9 mouse cellular contexts compared by ENCODE assay signal in the genomic region with DNA sequence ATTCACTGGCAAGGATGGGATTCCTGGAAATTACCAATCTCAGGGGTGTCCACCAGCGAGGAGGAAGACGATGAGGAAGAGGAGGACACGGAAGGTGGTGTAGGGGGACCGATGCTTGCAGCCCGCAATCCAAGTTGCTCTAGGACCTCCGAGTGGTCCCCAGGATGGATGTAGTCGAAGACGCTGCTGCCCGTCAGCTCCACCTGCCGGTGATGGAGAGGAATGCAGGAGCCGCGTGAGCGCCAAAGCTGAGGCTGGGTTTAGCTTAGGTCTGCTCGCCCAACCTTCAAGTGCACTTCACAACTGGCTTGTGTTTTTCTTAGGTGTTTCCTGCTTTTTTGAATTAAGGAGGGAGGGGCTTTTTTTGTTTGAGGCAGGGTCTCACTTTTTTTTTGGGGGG. TPM values are rescaled to one million over a fixed set of nuclear protein-coding genes. Genes with fewer than 3 reads are reported as not detected.
A peak's percentile ranks its signal among the peaks of the same experiment; 100 is the strongest.
DNase-seq lines count a peak whose midpoint lies in the region; ATAC-seq and TF ChIP-seq lines count a peak whose summit lies in the region.
"Had no signal": no experiment of that assay in that cellular context is flagged by ENCODE, and none has a peak within 500 bp of the region (broad histone marks: within the 10 kb centered on the region; RNA-seq: fewer than 3 reads in every experiment).

No protein-coding gene starts in this region.

- TF ChIP-seq EP300 in liver, postnatal 0 days (IDR thresholded peaks at IDR 0.05; ENCODE audit: low read depth): no peak

- TF ChIP-seq CTCF in cortical plate, adult 2 months (IDR thresholded peaks at IDR 0.05; ENCODE audit: extremely low read depth, insufficient read depth, low read length): peak; percentile 86
- TF ChIP-seq CTCF in liver, postnatal 0 days (IDR thresholded peaks at IDR 0.05; ENCODE audit: low read depth): peak; percentile 97
- TF ChIP-seq CTCF in testis, adult 2 months (IDR thresholded peaks at IDR 0.05; ENCODE audit: control insufficient read depth, insufficient read depth, insufficient replicate concordance, low read depth, low read length): peak; percentile 99

- WGBS in kidney, embryonic 14.5 days: 2% methylated on average over 14 of the region's 14 CpGs
- WGBS in liver, postnatal 0 days (ENCODE audit: insufficient replicate concordance): 2% methylated on average over 14 of the region's 14 CpGs
- 2% methylated on average over 14 of the region's 14 CpGs for WGBS in neural tube, embryonic 15.5 days

- H3K27ac ChIP-seq in cortical plate, adult 2 months (ENCODE audit: insufficient read depth, low read length): no peak overlapping the region
- no peak overlapping the region for H3K27ac ChIP-seq in kidney, embryonic 14.5 days (ENCODE audit: low read depth, low read length)
- H3K27ac ChIP-seq in liver, postnatal 0 days (ENCODE audit: low read depth): no peak overlapping the region
- H3K27ac ChIP-seq in neural tube, embryonic 15.5 days (replicated peaks): no peak overlapping the region
- no peak overlapping the region for H3K27ac ChIP-seq in testis, adult 2 months (ENCODE audit: control insufficient read depth, insufficient read depth, low read depth, low read length)
- H3K27ac ChIP-seq: embryonic facial prominence, embryonic 12.5 days had no signal

- H3K4me3 ChIP-seq in cortical plate, adult 2 months (ENCODE audit: insufficient read depth, low read length): no peak overlapping the region
- H3K4me3 ChIP-seq in kidney, embryonic 14.5 days (ENCODE audit: low read length): no peak overlapping the region
- H3K4me3 ChIP-seq in liver, postnatal 0 days (ENCODE audit: low read depth, low read length): no peak overlapping the region
- H3K4me3 ChIP-seq in neural tube, embryonic 15.5 days (replicated peaks): no peak overlapping the region
- no peak overlapping the region for H3K4me3 ChIP-seq in testis, adult 2 months (ENCODE audit: control insufficient read depth, low read depth, low read length)
- H3K4me3 ChIP-seq: embryonic facial prominence, embryonic 12.5 days had no signal

- intact Hi-C loops in gastrocnemius, postnatal 36 days (cut with DNase I): loop anchor here (2.0 kb wide), 2 partner anchors 66 to 86 kb away; no protein-coding TSS in a partner anchor

- no peaks in the 10 kb centered on the region for H3K9me3 ChIP-seq in kidney, embryonic 14.5 days (ENCODE audit: control insufficient read depth, low read length)
- no peaks in the 10 kb centered on the region for H3K9me3 ChIP-seq in liver, postnatal 0 days (ENCODE audit: low read length)
- H3K9me3 ChIP-seq in neural tube, embryonic 15.5 days (replicated peaks): no peaks in the 10 kb centered on the region
- H3K9me3 ChIP-seq: embryonic facial prominence, embryonic 12.5 days had no signal

- H3K4me2 ChIP-seq in kidney, embryonic 14.5 days (replicated peaks; ENCODE audit: low read depth, low read length): no peak overlapping the region
- H3K4me2 ChIP-seq in liver, postnatal 0 days (ENCODE audit: low read depth, low read length): no peak overlapping the region
- H3K4me2 ChIP-seq in neural tube, embryonic 15.5 days: no peak overlapping the region
- H3K4me2 ChIP-seq: embryonic facial prominence, embryonic 12.5 days had no signal

- ATAC-seq in kidney, embryonic 14.5 days (ENCODE audit: low FRiP score, low TSS enrichment): peak; percentile 30; the same call in 1 of the 2 replicates
- ATAC-seq in liver, postnatal 0 days: peak; percentile 44; the same call in 1 of the 2 replicates
- ATAC-seq in neural tube, embryonic 15.5 days (ENCODE audit: low FRiP score): peak; percentile 48; the same call in 1 of the 2 replicates

- no peak for TF ChIP-seq POLR2A in cortical plate, adult 2 months (IDR thresholded peaks at IDR 0.05; ENCODE audit: extremely low read depth, insufficient read depth, low read length)
- no peak for TF ChIP-seq POLR2A in testis, adult 2 months (IDR thresholded peaks at IDR 0.05; ENCODE audit: control insufficient read depth, low read depth, low read length)

- H3K4me1 ChIP-seq in cortical plate, adult 2 months (ENCODE audit: control insufficient read depth, insufficient read depth, low read length): no peaks in the 10 kb centered on the region
- H3K4me1 ChIP-seq in kidney, embryonic 14.5 days (ENCODE audit: control insufficient read depth, insufficient read depth, low read length): no peaks in the 10 kb centered on the region
- H3K4me1 ChIP-seq in liver, postnatal 0 days (ENCODE audit: insufficient read depth): no peaks in the 10 kb centered on the region
- H3K4me1 ChIP-seq in neural tube, embryonic 15.5 days: no peaks in the 10 kb centered on the region
- peaks cover 22% of the 10 kb centered on the region for H3K4me1 ChIP-seq in testis, adult 2 months (ENCODE audit: control insufficient read depth, insufficient read depth, low read length)
- H3K4me1 ChIP-seq: embryonic facial prominence, embryonic 12.5 days had no signal

- DNase-seq in 3134 (ENCODE audit: extremely low read depth, insufficient read length, low spot score) (peak; percentile 68), ZHBTc4 (ENCODE audit: low read depth, low spot score) (peak; percentile 88)
- peak; percentile 64 to 74 for DNase-seq in gastrocnemius, postnatal 36 days
- peak; percentile 86 for DNase-seq in liver, postnatal 0 days

- no peaks in the 10 kb centered on the region for H3K36me3 ChIP-seq in kidney, embryonic 14.5 days (ENCODE audit: control insufficient read depth, insufficient read depth, low read length)
- H3K36me3 ChIP-seq in liver, postnatal 0 days (replicated peaks; ENCODE audit: insufficient read depth, low read length): no peaks in the 10 kb centered on the region
- no peaks in the 10 kb centered on the region for H3K36me3 ChIP-seq in neural tube, embryonic 15.5 days
- H3K36me3 ChIP-seq in testis, adult 2 months (ENCODE audit: control insufficient read depth, insufficient read depth, low read length): no peaks in the 10 kb centered on the region
- H3K36me3 ChIP-seq: embryonic facial prominence, embryonic 12.5 days had no signal

- H3K27me3 ChIP-seq in kidney, embryonic 14.5 days (ENCODE audit: control insufficient read depth, insufficient read depth, low read length): peaks cover 7% of the 10 kb centered on the region; the same call in 1 of the 2 replicates
- 0 out of 2 replicates have a peak, but pooled peaks cover 10% of the 10 kb centered on the region for H3K27me3 ChIP-seq in liver, postnatal 0 days (ENCODE audit: insufficient read depth, low read length)
- peaks cover 27% of the 10 kb centered on the region for H3K27me3 ChIP-seq in neural tube, embryonic 15.5 days (replicated peaks)
- H3K27me3 ChIP-seq in testis, adult 2 months (ENCODE audit: control insufficient read depth, insufficient read depth, low read length): no peaks in the 10 kb centered on the region

- no peak overlapping the region for H3K9ac ChIP-seq in kidney, embryonic 14.5 days (ENCODE audit: low read depth, low read length)
- H3K9ac ChIP-seq in liver, postnatal 0 days (replicated peaks): no peak overlapping the region
- no peak overlapping the region for H3K9ac ChIP-seq in neural tube, embryonic 15.5 days (replicated peaks)
- H3K9ac ChIP-seq: embryonic facial prominence, embryonic 12.5 days had no signal

RNA-seq across cellular contexts. Expression of a gene that starts 10.6 kb away (rescaled TPM):
- 105 and 115 TPM in 2 replicates for polyA plus RNA-seq in cortical plate, adult 2 months (2012; rRNA removed)
- total RNA-seq in gastrocnemius, postnatal 36 days (2021): 10 to 100 TPM; 35.6 to 42.6 TPM
- 56.0 TPM in 2 replicates for polyA plus RNA-seq in kidney, embryonic 14.5 days (2014; fragmentation: Nextera tagmentation; extraction: Ambion mirVana)
- polyA plus RNA-seq in liver, postnatal 0 days (2015; fragmentation: Nextera tagmentation; extraction: Ambion mirVana): 38.7 and 43.0 TPM in 2 replicates
- polyA plus RNA-seq in neural tube, embryonic 15.5 days (2015; fragmentation: Nextera tagmentation; extraction: Ambion mirVana): 66.4 and 72.3 TPM in 2 replicates
- polyA plus RNA-seq in testis, adult 2 months (2012; rRNA removed): 3.5 and 5.6 TPM in 2 replicates

RNA-seq across cellular contexts. Expression of a gene that starts 14.3 kb away (rescaled TPM):
- 10.7 and 13.0 TPM in 2 replicates for polyA plus RNA-seq in cortical plate, adult 2 months (2012; rRNA removed)
- total RNA-seq in gastrocnemius, postnatal 36 days (2021): not detected
- 0.13 TPM in 1 of 2 replicates, not detected in the other for polyA plus RNA-seq in kidney, embryonic 14.5 days (2014; fragmentation: Nextera tagmentation; extraction: Ambion mirVana)
- polyA plus RNA-seq in liver, postnatal 0 days (2015; fragmentation: Nextera tagmentation; extraction: Ambion mirVana): 0.07 and 0.11 TPM in 2 replicates
- 3.6 and 3.8 TPM in 2 replicates for polyA plus RNA-seq in neural tube, embryonic 15.5 days (2015; fragmentation: Nextera tagmentation; extraction: Ambion mirVana)
- polyA plus RNA-seq in testis, adult 2 months (2012; rRNA removed): 0.72 and 1.4 TPM in 2 replicates
